18 mouse cellular contexts compared by ENCODE assay signal in genomic region chr7:45650484-45650883, GRCm38 (mm10). TPM values are rescaled to one million over a fixed set of nuclear protein-coding genes. Genes with fewer than 3 reads are reported as not detected.
"Had no signal": no experiment of that assay in that cellular context is flagged by ENCODE, and none has a peak within 500 bp of the region (broad histone marks: within the 10 kb centered on the region; RNA-seq: fewer than 3 reads in every experiment).

No protein-coding gene starts in this region.

RNA-seq across cellular contexts. Expression of gene Mamstr, which starts 10.7 kb away (rescaled TPM):
- polyA plus RNA-seq: inflammation-experienced regulatory T-cells, adult 6 months had no signal

RNA-seq across cellular contexts. Expression of gene Fut2, which starts 15.7 kb away (rescaled TPM):
- total RNA-seq: gastrocnemius, postnatal 4 days; heart, postnatal 4 days had no signal
- polyA plus RNA-seq: inflammation-experienced regulatory T-cells, adult 6 months; liver, embryonic 15.5 days had no signal

RNA-seq across cellular contexts. Expression of gene Izumo1, which starts 28.9 kb away (rescaled TPM):
- total RNA-seq: gastrocnemius, adult 18-20 months; gastrocnemius, postnatal 25 days; granulocyte monocyte progenitor cell, adult 5-6 weeks; layer of hippocampus, adult 2 months; layer of hippocampus, postnatal 10 days; layer of hippocampus, postnatal 25 days; left cerebral cortex, postnatal 36 days had no signal
- polyA plus RNA-seq: hindbrain, embryonic 10.5 days; hindbrain, embryonic 14.5 days; hindbrain, embryonic 16.5 days; inflammation-experienced regulatory T-cells, adult 6 months; intestine, embryonic 15.5 days; limb, embryonic 10.5 days; liver, embryonic 13.5 days had no signal

RNA-seq across cellular contexts. Expression of gene Ntn5, which starts 33.3 kb away (rescaled TPM):
- total RNA-seq: granulocyte monocyte progenitor cell, adult 5-6 weeks; heart, postnatal 4 days had no signal
- polyA plus RNA-seq: heart, embryonic 12.5 days; inflammation-experienced regulatory T-cells, adult 6 months; liver, embryonic 13.5 days; liver, embryonic 15.5 days had no signal
